Mouse (Mus musculus) embryonic fibroblast, embryonic 13.5 days (primary cell): ENCODE measurements around the gene Neurl2.

Source experiments
- CTCF ChIP-seq: IDR thresholded peaks from 2 replicates; pipeline ENCODE4 v1.5.1; 2011; ENCODE audit warnings: mild to moderate bottlenecking, control low read depth, low read length, moderate library complexity, borderline replicate concordance; ENCODE audit not compliant: insufficient read depth
- POLR2A ChIP-seq: IDR thresholded peaks from 2 replicates; pipeline ENCODE4 v1.6.1; 2011; ENCODE audit warnings: low read depth, mild to moderate bottlenecking, control low read depth, low read length, moderate library complexity

DNA sequence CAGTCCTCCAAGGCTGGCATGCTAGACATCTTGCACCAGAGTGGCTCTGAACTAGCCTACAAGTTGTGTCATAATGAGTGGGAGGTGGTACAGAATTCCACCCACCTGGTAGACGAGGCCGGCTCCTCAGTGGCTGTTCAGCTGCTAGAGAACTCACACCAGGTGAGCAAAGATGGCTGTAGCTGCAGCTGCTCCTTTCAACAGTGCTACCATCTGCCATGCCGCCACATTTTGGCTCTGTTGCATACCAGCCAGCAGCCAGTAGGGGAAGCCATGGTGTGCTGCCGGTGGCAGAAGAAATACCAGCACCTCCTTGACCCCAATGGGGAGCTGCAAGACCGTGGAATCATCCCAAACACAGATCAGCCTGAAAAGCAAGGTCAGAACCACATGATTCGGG lies 12.2 kb downstream of the Neurl2 start:
- TF ChIP-seq CTCF = no peak
- TF ChIP-seq POLR2A = no peak
